Mouse (Mus musculus): ENCODE measurements at regions not wholly inside any gene's neighbourhood (a gene's known extent, or its start where the extent isn't known, plus 50 kb on each side); places are given as distances from the start of the nearest gene placed in this dataset.
"Not testable (repeated sequence)": the region's sequence is repeated elsewhere in the genome, so short reads cannot be mapped to it uniquely, and the experiment has no call there.

- intact Hi-C loops (cut with DNase I) = no loop called here
- no peak for DNase-seq (ENCODE audit: low spot score in 2 of 2)
Observed at GRCm38 (mm10) chr17:43139916-43140315, 123.6 kb downstream of the Tnfrsf21 start.

DNA sequence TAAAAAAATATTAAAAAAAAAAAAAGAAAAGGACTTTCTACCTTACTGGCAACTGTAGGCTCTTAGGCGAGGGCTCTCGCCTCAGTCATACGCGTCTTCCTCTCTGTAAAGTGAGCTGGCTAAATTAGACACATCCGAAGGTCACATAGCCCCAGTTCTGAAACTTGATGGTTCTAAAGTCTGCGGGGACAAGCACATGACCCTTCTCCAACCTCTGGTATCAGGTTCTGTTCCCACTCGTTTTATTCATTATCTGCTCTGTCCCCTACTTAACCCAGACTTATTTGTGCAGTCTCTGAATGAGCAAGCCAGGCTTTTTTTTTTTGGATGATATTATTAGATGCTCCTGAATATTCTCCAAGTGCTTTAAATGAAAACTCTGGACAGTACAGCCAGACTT lies 125.4 kb downstream of the Tnfrsf21 start:
- DNase-seq (ENCODE audit: low spot score in 2 of 2) = no peak
- intact Hi-C loops (cut with DNase I) = no loop called here

GRCm38 (mm10) chr17:43145749-43146148 lies 124.4 kb upstream of the Adgrf1 start:
- intact Hi-C loops (cut with DNase I) = no loop called here
- no peak for DNase-seq (ENCODE audit: low spot score in 2 of 2)

- DNase-seq (ENCODE audit: low spot score in 2 of 2) = no peak
Observed at GRCm38 (mm10) chr17:43147935-43148334, 122.2 kb upstream of the Adgrf1 start.

GRCm38 (mm10) chr17:43152620-43153019 lies 117.5 kb upstream of the Adgrf1 start:
- no peak for DNase-seq (ENCODE audit: low spot score in 2 of 2)
- intact Hi-C loops (cut with DNase I) = no loop called here

More at GRCm38 (mm10) chr17:43147935-43148334, 122.2 kb upstream of the Adgrf1 start:
- intact Hi-C loops (cut with DNase I) = no loop called here

DNA sequence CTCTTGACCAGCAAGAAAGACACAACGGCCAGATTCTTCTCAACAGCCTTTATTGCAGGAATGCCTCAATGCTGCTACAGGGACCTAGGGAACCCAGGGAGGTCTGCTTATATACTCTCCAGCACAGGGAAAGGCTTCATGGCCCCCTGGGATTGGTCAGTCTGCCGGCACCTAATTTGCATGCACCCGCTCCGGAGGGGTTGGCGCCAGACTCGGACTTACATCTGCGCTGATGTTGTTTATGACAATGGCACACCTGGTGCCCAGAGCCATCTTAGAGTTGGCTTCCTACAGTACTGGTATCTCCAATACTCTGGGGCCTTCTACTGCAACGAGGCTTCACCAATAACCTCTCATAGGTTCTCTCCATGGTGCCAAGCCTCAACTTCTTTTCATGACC lies 114.9 kb upstream of the Adgrf1 start:
- not testable (repeated sequence) for DNase-seq (ENCODE audit: low spot score in 2 of 2)
- intact Hi-C loops (cut with DNase I) = loop anchor here (5.0 kb wide), 1 partner anchor 138 kb away; the partner anchor contains the start of gene Tnfrsf21

DNA sequence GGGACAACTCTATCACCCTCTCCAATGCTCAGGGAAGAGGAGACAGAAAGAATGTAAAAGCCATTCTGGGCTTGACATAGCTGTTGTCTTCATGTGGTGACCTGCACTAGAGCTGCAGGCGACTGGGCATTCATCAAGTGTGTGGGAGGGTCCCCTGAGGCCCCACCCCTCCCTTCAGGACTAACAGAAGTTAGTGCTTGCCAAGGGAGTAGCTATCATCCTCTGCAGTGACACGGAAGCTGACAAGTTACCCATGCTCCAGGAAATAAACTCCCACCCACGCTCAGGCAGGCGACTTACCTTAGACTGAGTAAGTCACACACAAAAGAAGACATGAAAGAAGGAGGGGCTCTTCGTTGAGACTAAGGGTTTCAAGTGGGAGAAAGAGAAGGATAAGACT lies 114.0 kb upstream of the Adgrf1 start:
- DNase-seq (ENCODE audit: low spot score in 2 of 2) = no peak
- intact Hi-C loops (cut with DNase I) = loop anchor here (5.0 kb wide), 1 partner anchor 139 kb away; the partner anchor contains the start of gene Tnfrsf21

DNA sequence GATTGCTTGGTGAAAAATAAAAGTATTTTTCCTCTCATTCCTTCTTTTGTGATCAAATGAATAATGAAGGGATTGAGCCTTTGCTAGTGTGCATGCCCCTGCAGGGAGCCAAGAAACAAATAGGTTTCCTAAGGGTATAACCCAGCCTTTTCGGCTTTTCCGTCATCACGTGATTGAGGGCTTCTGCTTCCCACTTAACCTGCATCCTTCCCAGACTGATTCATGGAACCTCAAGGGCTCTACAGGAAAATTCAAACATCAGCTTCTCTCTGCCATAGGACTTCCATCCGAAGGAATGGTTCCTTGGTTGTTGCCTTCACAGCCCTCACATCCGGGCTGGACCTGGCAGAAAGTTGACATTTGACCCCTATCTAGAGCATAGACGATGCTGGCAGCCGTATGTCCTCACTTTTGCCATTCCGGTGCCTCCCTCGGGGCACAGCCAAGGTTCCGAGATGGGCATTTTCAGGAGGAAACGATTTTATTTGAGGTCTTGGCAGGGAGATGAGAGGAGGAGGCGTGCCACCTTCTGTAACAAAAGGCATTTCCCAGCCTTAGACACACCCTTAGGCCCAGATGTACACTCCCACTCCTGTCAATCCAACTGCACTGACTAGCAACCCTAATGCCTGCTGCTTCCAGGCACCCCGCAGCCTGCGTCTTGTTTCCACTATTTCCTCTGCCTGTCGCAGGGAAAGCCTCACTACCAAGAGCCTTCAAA lies 112.2 kb upstream of the Adgrf1 start:
- intact Hi-C loops (cut with DNase I) = loop anchor here (5.0 kb wide), 1 partner anchor 141 kb away; the partner anchor contains the start of gene Tnfrsf21
- DNase-seq (ENCODE audit: low spot score in 2 of 2) = peak; percentile 40 to 62

- intact Hi-C loops (cut with DNase I) = loop anchor here (5.0 kb wide), 1 partner anchor 141 kb away; the partner anchor contains the start of gene Tnfrsf21
- DNase-seq (ENCODE audit: low spot score in 2 of 2) = no peak
Observed at GRCm38 (mm10) chr17:43158741-43159140, 111.4 kb upstream of the Adgrf1 start.

GRCm38 (mm10) chr17:43161306-43161705 lies 108.8 kb upstream of the Adgrf1 start:
- DNase-seq (ENCODE audit: low spot score in 2 of 2); intact Hi-C loops (cut with DNase I): not testable (repeated sequence)

- intact Hi-C loops (cut with DNase I) = no loop called here
- DNase-seq (ENCODE audit: low spot score in 2 of 2) = no peak
Observed at GRCm38 (mm10) chr17:43163126-43163525, 107.0 kb upstream of the Adgrf1 start.

GRCm38 (mm10) chr17:43166091-43166490 lies 104.0 kb upstream of the Adgrf1 start:
- intact Hi-C loops (cut with DNase I) = no loop called here
- no peak for DNase-seq (ENCODE audit: low spot score in 2 of 2)

GRCm38 (mm10) chr17:43169435-43169834 lies 100.7 kb upstream of the Adgrf1 start:
- DNase-seq (ENCODE audit: low spot score in 2 of 2) = no peak
- intact Hi-C loops (cut with DNase I) = no loop called here

- intact Hi-C loops (cut with DNase I) = no loop called here
- no peak for DNase-seq (ENCODE audit: low spot score in 2 of 2)
Observed at GRCm38 (mm10) chr17:43172657-43173165, 97.4 kb upstream of the Adgrf1 start.

DNA sequence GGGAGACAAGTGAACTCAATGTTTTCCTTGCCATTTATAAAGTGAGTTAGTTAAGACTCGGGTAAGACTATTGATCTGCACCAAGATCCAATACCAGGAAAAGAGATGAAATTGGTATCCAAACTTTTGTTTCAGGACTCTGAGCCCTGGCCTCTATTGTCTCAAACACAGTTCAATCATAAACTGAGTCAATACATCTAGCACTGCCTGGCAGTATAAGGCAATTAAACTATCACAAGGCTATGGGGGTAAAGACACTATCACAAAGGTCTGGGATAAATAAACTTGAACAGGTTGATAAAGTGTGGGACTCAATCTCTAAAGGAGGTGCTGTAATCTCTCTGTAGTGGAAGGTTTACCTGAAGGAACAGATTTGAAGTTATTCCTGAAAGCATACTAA lies 95.3 kb upstream of the Adgrf1 start:
- DNase-seq (ENCODE audit: low spot score in 2 of 2) = no peak
- intact Hi-C loops (cut with DNase I) = no loop called here

DNA sequence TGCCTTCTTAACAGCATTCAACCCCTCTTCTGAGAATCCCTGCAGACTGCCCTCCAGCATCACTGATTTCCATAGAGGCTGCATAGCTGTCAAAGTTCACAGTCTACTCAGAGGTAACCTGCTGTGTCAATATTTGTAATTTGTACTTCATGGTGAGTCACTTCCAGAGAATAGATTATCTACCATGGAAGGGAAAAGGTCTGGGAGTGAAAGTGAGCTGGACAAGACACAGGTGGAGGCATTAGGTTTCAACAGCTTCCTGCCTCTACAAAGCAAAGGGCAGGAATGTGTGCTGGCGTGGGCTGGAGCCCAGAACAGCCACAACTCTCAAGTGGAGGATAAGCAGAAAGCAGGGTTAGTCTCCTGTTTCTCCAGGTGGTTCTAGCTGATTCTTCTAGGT lies 92.9 kb upstream of the Adgrf1 start:
- intact Hi-C loops (cut with DNase I) = no loop called here
- no peak for DNase-seq (ENCODE audit: low spot score in 2 of 2)

DNA sequence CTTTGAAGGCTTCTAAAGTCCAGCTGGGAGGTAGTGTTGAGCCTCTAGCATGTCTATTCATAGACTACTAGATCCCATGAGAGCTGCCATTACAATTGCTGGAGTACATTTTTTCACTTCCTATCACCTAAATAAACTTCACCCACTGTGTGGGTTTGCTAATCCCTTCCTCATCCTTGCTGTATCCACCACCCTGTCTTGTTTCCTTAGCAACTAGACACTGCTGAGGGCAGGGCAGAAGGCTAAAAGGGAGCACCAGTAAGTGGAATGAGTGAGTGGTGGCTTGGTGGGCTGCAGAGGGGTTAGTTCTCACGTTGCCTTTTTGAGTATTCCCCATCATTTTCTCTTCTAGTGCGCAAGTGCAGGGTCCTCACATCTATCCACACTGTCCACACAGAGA lies 80.1 kb upstream of the Adgrf1 start:
- no peak for DNase-seq (ENCODE audit: low spot score in 2 of 2)
- intact Hi-C loops (cut with DNase I) = no loop called here

DNA sequence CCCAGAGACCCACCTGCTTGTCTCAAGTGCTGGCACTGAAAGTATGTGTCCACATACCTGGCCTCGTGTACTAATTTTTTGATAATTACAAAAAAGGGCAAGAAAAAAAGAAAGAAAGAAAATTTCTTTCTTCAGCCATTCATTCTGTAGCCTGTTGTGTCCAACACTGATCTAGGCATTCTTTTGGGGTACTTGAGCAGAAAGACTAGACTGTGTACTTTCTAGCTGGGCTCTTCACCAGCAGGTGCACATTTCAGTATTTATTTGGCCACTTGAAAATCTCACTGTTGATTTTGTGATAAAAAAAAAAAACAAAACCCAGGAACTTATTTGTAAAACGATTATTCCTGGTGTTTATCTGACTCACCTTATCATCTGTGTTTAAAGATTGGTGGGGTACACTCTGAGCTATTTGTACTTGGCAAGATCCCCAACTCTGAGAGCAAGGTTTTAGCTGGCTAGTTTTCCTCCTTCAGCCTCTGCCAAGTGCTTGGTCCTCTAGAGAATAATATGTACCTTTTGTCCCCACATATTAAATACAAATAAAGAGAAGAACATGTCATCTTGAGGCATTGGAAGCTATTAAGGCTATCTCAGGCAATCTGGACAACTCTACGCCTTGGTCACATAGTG lies 79.2 kb upstream of the Adgrf1 start:
- DNase-seq (ENCODE audit: low spot score in 2 of 2) = no peak
- intact Hi-C loops (cut with DNase I) = no loop called here

GRCm38 (mm10) chr17:43197232-43197631 lies 72.9 kb upstream of the Adgrf1 start:
- intact Hi-C loops (cut with DNase I) = no loop called here
- DNase-seq (ENCODE audit: low spot score in 2 of 2) = no peak

- no peak for DNase-seq (ENCODE audit: low spot score in 2 of 2)
- intact Hi-C loops (cut with DNase I) = no loop called here
Observed at GRCm38 (mm10) chr17:43200832-43201231, 69.3 kb upstream of the Adgrf1 start.

Data from left cerebral cortex, postnatal 25 days (tissue).